Mouse (Mus musculus): ENCODE results near the gene Gda.

Gda gene

GRCm38 (mm10) chr19:21473345-21473744 lies at the start of gene Gda:
Gene Gda, minus strand, starts transcription at chr19:21473445.
- no peak for DNase-seq (ENCODE audit: low read depth, low spot score)

DNA sequence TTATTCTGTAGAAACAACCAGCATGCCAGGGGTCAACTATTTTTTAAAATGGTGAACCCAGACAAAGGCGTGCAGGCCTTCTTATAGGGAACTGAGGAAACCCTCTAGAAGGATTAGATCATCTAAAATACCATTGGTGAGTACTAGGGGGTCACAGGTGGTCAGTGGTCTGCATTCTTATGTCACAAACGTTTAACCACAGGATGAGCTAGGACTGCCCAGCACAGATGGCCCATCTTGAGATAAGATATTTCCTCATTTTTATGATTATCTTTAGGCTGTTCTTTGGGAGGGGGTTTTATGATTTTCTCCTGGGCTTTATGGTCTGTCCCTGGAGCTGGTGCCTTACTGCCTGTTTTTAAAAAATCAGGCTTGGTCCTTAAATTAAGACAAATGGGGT lies 47.0 kb upstream of the Gda start:
- no peak for DNase-seq (ENCODE audit: low read depth, low spot score)

- DNase-seq (ENCODE audit: low read depth, low spot score), result peak; percentile 52
Measured at GRCm38 (mm10) chr19:21510116-21510515, 36.9 kb upstream of the Gda start.

DNA sequence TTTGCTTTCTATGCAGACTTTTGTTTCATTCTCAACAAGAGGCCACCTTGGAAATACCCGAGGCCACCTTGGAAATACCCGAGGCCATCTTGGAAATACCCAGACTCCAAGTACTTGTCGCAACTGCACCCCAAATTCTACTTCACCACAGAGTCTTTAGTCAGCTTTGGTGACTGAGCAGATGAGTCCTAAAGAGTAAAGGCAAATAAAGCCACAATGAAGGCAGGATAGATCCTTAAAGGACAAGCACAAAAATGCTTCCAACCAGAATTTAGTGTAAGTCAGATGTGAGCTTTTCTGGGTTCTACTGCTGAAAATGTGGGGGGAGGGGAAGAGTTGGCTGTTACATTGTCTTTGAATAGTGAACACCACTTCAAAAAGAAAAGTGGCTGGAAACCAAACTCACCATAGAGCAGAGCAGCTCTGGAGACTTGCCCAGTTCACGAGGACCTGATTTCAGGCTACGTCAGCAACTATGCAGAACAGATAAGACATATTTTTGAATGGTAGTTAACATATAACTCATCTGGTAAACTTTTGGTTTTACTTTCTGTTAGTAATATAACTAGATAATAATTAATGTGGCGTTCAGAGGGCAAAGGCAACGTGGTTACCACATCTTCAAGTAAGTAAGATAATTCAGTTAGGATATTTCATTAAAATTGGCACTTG lies 34.5 kb upstream of the Gda start:
- DNase-seq (ENCODE audit: low read depth, low spot score), result no peak

GRCm38 (mm10) chr19:21507133-21507532 lies 33.9 kb upstream of the Gda start:
- no peak for DNase-seq (ENCODE audit: low read depth, low spot score)

GRCm38 (mm10) chr19:21504716-21505115 lies 31.5 kb upstream of the Gda start:
- no peak for DNase-seq (ENCODE audit: low read depth, low spot score)

GRCm38 (mm10) chr19:21499394-21499983 lies 26.2 kb upstream of the Gda start:
- DNase-seq (ENCODE audit: low read depth, low spot score), result no peak

GRCm38 (mm10) chr19:21495817-21496216 lies 22.6 kb upstream of the Gda start:
- no peak for DNase-seq (ENCODE audit: low read depth, low spot score)

- no peak for DNase-seq (ENCODE audit: low read depth, low spot score)
Measured at GRCm38 (mm10) chr19:21493807-21494521, 20.7 kb upstream of the Gda start.

DNA sequence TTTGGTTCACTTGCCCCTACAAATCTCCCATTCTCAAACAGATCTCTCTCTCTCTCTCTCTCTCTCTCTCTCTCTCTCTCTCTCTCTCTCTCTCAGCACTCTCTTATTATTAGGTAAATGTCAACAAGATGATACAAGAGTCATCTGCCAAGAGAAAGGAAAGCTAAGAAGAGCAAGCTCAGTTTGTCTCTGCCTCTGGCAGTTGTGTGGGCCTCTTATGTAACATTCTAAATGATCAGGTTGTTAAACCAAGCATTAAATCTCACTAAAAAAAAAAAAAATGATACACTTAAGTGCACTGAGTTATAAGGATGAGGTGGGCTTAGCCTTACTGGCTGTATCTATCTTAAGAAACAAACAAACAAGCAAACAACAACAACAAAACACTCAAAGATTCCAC lies 18.1 kb upstream of the Gda start:
- no peak for DNase-seq (ENCODE audit: low read depth, low spot score)

- no peak for DNase-seq (ENCODE audit: low read depth, low spot score)
Measured at GRCm38 (mm10) chr19:21487124-21487944, 14.1 kb upstream of the Gda start.

- DNase-seq (ENCODE audit: low read depth, low spot score), result no peak
Measured at GRCm38 (mm10) chr19:21482096-21482495, 8.9 kb upstream of the Gda start.

- no peak for DNase-seq (ENCODE audit: low read depth, low spot score)
Measured at GRCm38 (mm10) chr19:21481031-21481430, 7.8 kb upstream of the Gda start.

DNA sequence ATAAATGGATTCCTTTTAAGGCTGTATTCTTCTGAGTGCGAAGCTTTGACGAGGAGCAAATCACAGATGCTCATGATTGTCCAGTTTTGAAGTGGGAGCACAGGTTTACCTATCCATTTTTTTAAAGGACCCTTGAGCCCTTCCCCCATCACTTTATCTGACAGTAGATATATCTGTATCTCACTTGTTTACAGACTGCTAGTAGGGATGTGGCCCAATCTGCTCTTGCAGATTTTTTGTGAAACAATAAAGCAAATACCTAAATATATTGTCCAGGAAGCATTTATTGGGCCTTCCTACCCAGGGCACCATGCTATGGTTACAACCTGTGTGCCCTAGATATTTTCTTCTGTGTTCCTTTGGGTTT lies 6.8 kb upstream of the Gda start:
- no peak for DNase-seq (ENCODE audit: low read depth, low spot score)

GRCm38 (mm10) chr19:21479183-21480052 lies 6.2 kb upstream of the Gda start:
- DNase-seq (ENCODE audit: low read depth, low spot score), result no peak

DNA sequence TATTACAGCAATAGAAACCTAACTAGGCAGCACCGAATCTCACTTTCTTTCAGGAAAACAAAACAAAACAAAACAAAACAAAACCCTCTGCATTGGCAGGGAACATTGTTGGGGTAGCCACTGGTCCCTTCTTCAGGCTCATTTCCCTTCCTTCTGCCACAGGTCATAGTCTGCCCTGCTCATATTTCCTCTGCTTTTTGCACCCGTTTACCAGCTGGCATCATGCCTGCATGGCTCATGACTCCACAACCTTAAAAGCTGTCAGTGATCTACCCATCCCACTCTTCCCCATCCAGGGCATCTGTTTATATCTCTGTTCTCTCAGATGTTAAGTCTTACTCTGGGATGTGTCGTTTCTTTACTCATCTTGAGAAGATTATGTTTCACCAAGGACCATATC lies 5.3 kb upstream of the Gda start:
- no peak for DNase-seq (ENCODE audit: low read depth, low spot score)

GRCm38 (mm10) chr19:21477780-21478179 lies 4.5 kb upstream of the Gda start:
- DNase-seq (ENCODE audit: low read depth, low spot score), result no peak

DNA sequence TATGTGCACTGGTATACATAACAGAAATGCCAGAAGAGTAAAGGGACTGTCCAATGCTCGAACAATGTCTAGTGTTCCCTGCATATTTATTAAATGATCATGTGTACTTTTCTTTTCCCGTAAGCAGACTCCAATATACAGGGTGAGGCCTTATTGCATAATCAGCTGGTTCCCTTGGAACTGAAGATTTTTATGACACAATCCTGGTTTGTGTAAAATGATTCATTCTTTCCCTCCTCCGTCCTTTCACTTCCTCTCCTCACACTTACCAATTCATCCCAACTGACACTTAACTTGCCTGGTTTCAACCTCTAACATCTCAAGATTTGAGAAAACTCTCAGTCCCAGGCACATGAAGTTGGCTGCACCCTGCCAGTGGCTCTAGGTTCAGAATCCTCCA lies 3.5 kb upstream of the Gda start:
- DNase-seq (ENCODE audit: low read depth, low spot score), result no peak

GRCm38 (mm10) chr19:21472121-21472780 lies 994 bp downstream of the Gda start:
- DNase-seq (ENCODE audit: low read depth, low spot score), result peak; percentile 74

DNA sequence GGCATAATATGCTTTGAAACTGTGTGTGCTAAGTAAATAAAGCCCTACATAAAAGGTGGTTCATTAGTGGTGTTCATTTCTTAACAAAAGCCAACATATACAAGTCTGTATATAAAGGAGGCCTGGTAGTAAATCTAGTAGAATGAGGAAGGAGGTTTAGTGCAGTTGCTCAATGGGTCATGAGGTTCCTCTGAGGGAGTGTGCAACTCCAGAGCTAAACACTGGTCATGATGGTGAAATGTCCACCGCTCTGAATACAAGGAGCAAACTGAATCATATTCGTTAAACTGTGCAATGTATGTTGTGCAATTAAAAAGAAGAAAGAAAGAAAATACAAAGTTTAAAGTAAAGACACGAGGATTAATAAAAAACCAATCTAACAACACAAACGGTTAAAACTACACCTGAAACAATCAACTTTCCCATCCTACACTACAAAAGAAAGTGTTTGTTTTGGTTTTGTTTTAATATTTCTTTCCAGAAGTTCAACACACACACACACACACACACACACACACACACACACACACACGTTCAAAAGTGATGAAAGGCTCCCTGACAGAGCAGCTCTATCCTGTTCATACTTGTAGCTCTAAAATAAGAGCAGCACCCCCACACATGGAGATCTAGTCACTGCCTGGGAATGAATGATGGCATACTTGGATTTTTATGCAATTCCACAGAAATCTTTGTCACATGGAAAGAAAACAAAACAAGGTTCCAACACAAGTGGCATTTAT lies 11.9 kb downstream of the Gda start:
- DNase-seq (ENCODE audit: low read depth, low spot score), result no peak

All from ZHBTc4 (cell line).